Mouse (Mus musculus): ENCODE measurements around the gene Snx14. TPM values are rescaled to one million over a fixed set of nuclear protein-coding genes. Genes with fewer than 3 reads are reported as not detected.

Gene Snx14
- polyA plus RNA-seq, 1 experiment from 2014 or later, result 34.0 TPM

- Histone ChIP-seq H3K4me3 (no peak overlapping the region), H3K9me3 (no peaks in the 10 kb centered on the region), H3K9ac (no peak overlapping the region), H3K27ac (replicated peaks) (no peak overlapping the region), H3K4me1 (replicated peaks) (no peaks in the 10 kb centered on the region), H3K4me2 (no peak overlapping the region), H3K27me3 (no peaks in the 10 kb centered on the region), H3K36me3 (no peaks in the 10 kb centered on the region)
- no peak for ATAC-seq (ENCODE audit: low FRiP score, low read depth)
- 80% methylated on average over 14 of the region's 14 CpGs for WGBS
Measured at GRCm38 (mm10) chr9:88361211-88361909, 77.4 kb downstream of the Snx14 start.

- WGBS, result 82% methylated on average over 2 of the region's 2 CpGs
- H3K27ac ChIP-seq (replicated peaks), result no peak overlapping the region
- no peaks in the 10 kb centered on the region for H3K27me3 ChIP-seq
- no peaks in the 10 kb centered on the region for H3K9me3 ChIP-seq
- no peaks in the 10 kb centered on the region for H3K4me1 ChIP-seq (replicated peaks)
- no peak overlapping the region for H3K9ac ChIP-seq
- no peak overlapping the region for H3K4me3 ChIP-seq
- no peak overlapping the region for H3K4me2 ChIP-seq
- ATAC-seq (ENCODE audit: low FRiP score, low read depth), result no peak
- H3K36me3 ChIP-seq, result no peaks in the 10 kb centered on the region
Measured at GRCm38 (mm10) chr9:88359140-88359539, 79.6 kb downstream of the Snx14 start.

- H3K9ac ChIP-seq, result no peak overlapping the region
- H3K9me3 ChIP-seq, result no peaks in the 10 kb centered on the region
- no peaks in the 10 kb centered on the region for H3K36me3 ChIP-seq
- no peak overlapping the region for H3K4me2 ChIP-seq
- H3K4me3 ChIP-seq, result no peak overlapping the region
- no peak for ATAC-seq (ENCODE audit: low FRiP score, low read depth)
- no peaks in the 10 kb centered on the region for H3K27me3 ChIP-seq
- no peak overlapping the region for H3K27ac ChIP-seq (replicated peaks)
- H3K4me1 ChIP-seq (replicated peaks), result peaks cover 9% of the 10 kb centered on the region
- WGBS, result 70% methylated on average over 3 of the region's 3 CpGs
Measured at GRCm38 (mm10) chr9:88357173-88357572, 81.6 kb downstream of the Snx14 start.

GRCm38 (mm10) chr9:88353459-88353858 lies 85.3 kb downstream of the Snx14 start:
- H3K4me3 ChIP-seq, result no peak overlapping the region
- no peak for ATAC-seq (ENCODE audit: low FRiP score, low read depth)
- H3K9ac ChIP-seq, result no peak overlapping the region
- no peaks in the 10 kb centered on the region for H3K36me3 ChIP-seq
- H3K27ac ChIP-seq (replicated peaks), result no peak overlapping the region
- WGBS, result 88% methylated on average over 7 of the region's 7 CpGs
- H3K27me3 ChIP-seq, result no peaks in the 10 kb centered on the region
- H3K9me3 ChIP-seq, result no peaks in the 10 kb centered on the region
- no peak overlapping the region for H3K4me2 ChIP-seq
- H3K4me1 ChIP-seq (replicated peaks), result peaks cover 9% of the 10 kb centered on the region

- Histone ChIP-seq H3K4me1 (replicated peaks) (peaks cover 9% of the 10 kb centered on the region), H3K36me3 (no peaks in the 10 kb centered on the region), H3K4me3 (no peak overlapping the region), H3K4me2 (no peak overlapping the region), H3K9ac (no peak overlapping the region), H3K27ac (replicated peaks) (no peak overlapping the region), H3K27me3 (no peaks in the 10 kb centered on the region), H3K9me3 (no peaks in the 10 kb centered on the region)
- peak; percentile 72; the same call in 1 of the 2 replicates for ATAC-seq (ENCODE audit: low FRiP score, low read depth)
- 37% methylated on average over 6 of the region's 6 CpGs for WGBS
Measured at GRCm38 (mm10) chr9:88352741-88353140, 86.0 kb downstream of the Snx14 start.

- no peaks in the 10 kb centered on the region for H3K36me3 ChIP-seq
- no peaks in the 10 kb centered on the region for H3K9me3 ChIP-seq
- no peak for ATAC-seq (ENCODE audit: low FRiP score, low read depth)
Measured at GRCm38 (mm10) chr9:88351163-88351562, 87.6 kb downstream of the Snx14 start.

GRCm38 (mm10) chr9:88350317-88350716 lies 88.4 kb downstream of the Snx14 start:
- H3K36me3 ChIP-seq, result no peaks in the 10 kb centered on the region
- H3K27ac ChIP-seq (replicated peaks), result no peak overlapping the region
- peaks cover 9% of the 10 kb centered on the region for H3K4me1 ChIP-seq (replicated peaks)
- H3K27me3 ChIP-seq, result no peaks in the 10 kb centered on the region
- H3K9ac ChIP-seq, result no peak overlapping the region
- 88% methylated on average over 1 of the region's 1 CpGs for WGBS
- no peak overlapping the region for H3K4me3 ChIP-seq
- H3K9me3 ChIP-seq, result no peaks in the 10 kb centered on the region
- H3K4me2 ChIP-seq, result no peak overlapping the region
- no peak for ATAC-seq (ENCODE audit: low FRiP score, low read depth)

More at GRCm38 (mm10) chr9:88351163-88351562, 87.6 kb downstream of the Snx14 start:
- Histone ChIP-seq H3K27ac (replicated peaks) (no peak overlapping the region), H3K27me3 (no peaks in the 10 kb centered on the region), H3K4me1 (replicated peaks) (peaks cover 9% of the 10 kb centered on the region), H3K4me3 (no peak overlapping the region), H3K9ac (no peak overlapping the region), H3K4me2 (no peak overlapping the region)
- WGBS, result 88% methylated on average over 3 of the region's 3 CpGs

- Histone ChIP-seq H3K4me3 (no peak overlapping the region), H3K4me2 (no peak overlapping the region), H3K27me3 (no peaks in the 10 kb centered on the region), H3K27ac (replicated peaks) (no peak overlapping the region), H3K9ac (no peak overlapping the region), H3K4me1 (replicated peaks) (peaks cover 9% of the 10 kb centered on the region), H3K36me3 (no peaks in the 10 kb centered on the region), H3K9me3 (no peaks in the 10 kb centered on the region)
- 95% methylated on average over 6 of the region's 6 CpGs for WGBS
- no peak for ATAC-seq (ENCODE audit: low FRiP score, low read depth)
Measured at GRCm38 (mm10) chr9:88348623-88349022, 90.1 kb downstream of the Snx14 start.

- Histone ChIP-seq H3K36me3 (no peaks in the 10 kb centered on the region), H3K9me3 (no peaks in the 10 kb centered on the region), H3K27me3 (no peaks in the 10 kb centered on the region), H3K9ac (no peak overlapping the region), H3K4me2 (no peak overlapping the region), H3K27ac (replicated peaks) (no peak overlapping the region), H3K4me3 (no peak overlapping the region), H3K4me1 (replicated peaks) (no peaks in the 10 kb centered on the region)
- no peak for ATAC-seq (ENCODE audit: low FRiP score, low read depth)
- WGBS, result 68% methylated on average over 5 of the region's 5 CpGs
Measured at GRCm38 (mm10) chr9:88346857-88347256, 91.9 kb downstream of the Snx14 start.

DNA sequence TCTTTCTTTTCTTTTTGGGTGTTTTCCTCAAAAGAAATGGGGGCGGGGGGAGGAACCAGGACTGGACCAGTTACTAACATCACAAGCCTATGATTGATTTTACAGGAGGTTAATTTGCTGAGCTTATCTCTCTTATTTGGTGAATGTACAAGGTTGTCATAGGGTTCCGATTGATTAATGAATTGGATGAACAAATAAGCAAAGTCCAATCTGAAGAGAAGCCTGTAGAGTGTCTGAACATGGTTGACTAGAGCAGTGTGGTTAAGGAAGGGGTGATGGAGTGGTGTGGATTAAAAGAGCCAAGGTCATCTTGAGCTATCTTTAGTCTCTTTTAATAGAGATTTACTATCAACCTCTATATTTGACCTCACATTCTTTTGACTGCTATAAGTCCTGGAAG lies 94.3 kb downstream of the Snx14 start:
- Histone ChIP-seq H3K4me3 (no peak overlapping the region), H3K9ac (no peak overlapping the region), H3K4me2 (no peak overlapping the region), H3K27me3 (no peaks in the 10 kb centered on the region), H3K9me3 (no peaks in the 10 kb centered on the region), H3K36me3 (no peaks in the 10 kb centered on the region), H3K4me1 (replicated peaks) (no peaks in the 10 kb centered on the region), H3K27ac (replicated peaks) (no peak overlapping the region)
- no peak for ATAC-seq (ENCODE audit: low FRiP score, low read depth)
- 97% methylated on average over 2 of the region's 2 CpGs for WGBS

DNA sequence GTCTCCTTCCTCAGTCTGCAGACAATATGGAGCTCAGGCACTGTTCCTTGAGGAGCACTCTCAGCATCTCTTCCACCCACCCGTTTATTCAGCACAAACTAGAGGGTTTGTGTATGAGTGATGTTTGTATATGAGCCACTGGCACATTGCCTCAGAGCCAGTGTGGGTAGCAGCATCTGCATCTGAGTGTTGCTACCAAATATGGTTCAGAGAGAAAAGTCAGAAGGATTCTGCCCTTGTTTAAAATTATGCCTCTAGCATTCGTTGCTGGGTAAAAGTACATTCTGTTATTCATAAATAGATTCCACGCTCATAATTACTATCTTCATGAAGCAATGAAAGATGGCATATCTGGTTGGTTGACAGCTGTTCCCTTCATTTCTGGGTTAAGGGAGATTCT lies 96.1 kb downstream of the Snx14 start:
- Histone ChIP-seq H3K36me3 (no peaks in the 10 kb centered on the region), H3K9ac (no peak overlapping the region), H3K4me2 (no peak overlapping the region), H3K27me3 (no peaks in the 10 kb centered on the region), H3K9me3 (no peaks in the 10 kb centered on the region), H3K4me3 (no peak overlapping the region), H3K4me1 (replicated peaks) (no peaks in the 10 kb centered on the region), H3K27ac (replicated peaks) (no peak overlapping the region)
- no peak for ATAC-seq (ENCODE audit: low FRiP score, low read depth)
- WGBS, result 65% methylated on average over 3 of the region's 3 CpGs

GRCm38 (mm10) chr9:88342241-88342640 lies 96.5 kb downstream of the Snx14 start:
- Histone ChIP-seq H3K9me3 (no peaks in the 10 kb centered on the region), H3K27me3 (no peaks in the 10 kb centered on the region), H3K36me3 (no peaks in the 10 kb centered on the region), H3K9ac (no peak overlapping the region), H3K27ac (replicated peaks) (no peak overlapping the region), H3K4me3 (no peak overlapping the region), H3K4me1 (replicated peaks) (no peaks in the 10 kb centered on the region), H3K4me2 (no peak overlapping the region)
- 36% methylated on average over 7 of the region's 7 CpGs for WGBS
- no peak for ATAC-seq (ENCODE audit: low FRiP score, low read depth)

GRCm38 (mm10) chr9:88340819-88341218 lies 97.9 kb downstream of the Snx14 start:
- H3K9ac ChIP-seq, result no peak overlapping the region
- H3K4me2 ChIP-seq, result no peak overlapping the region
- no peak overlapping the region for H3K27ac ChIP-seq (replicated peaks)
- H3K9me3 ChIP-seq, result no peaks in the 10 kb centered on the region
- H3K4me3 ChIP-seq, result no peak overlapping the region
- ATAC-seq (ENCODE audit: low FRiP score, low read depth), result no peak
- H3K36me3 ChIP-seq, result no peaks in the 10 kb centered on the region
- 89% methylated on average over 3 of the region's 3 CpGs for WGBS
- H3K27me3 ChIP-seq, result no peaks in the 10 kb centered on the region
- H3K4me1 ChIP-seq (replicated peaks), result no peaks in the 10 kb centered on the region

All from hindbrain, embryonic 15.5 days (tissue).